In genomic region chr13:51311679-51312255, GRCm38 (mm10) we compare ENCODE assay signal across 9 mouse cellular contexts.
DNase-seq lines count a peak whose midpoint lies in the region; ATAC-seq lines count a peak whose summit lies in the region.
"Had no signal": no experiment of that assay in that cellular context is flagged by ENCODE, and none has a peak within 500 bp of the region (broad histone marks: within the 10 kb centered on the region; RNA-seq: fewer than 3 reads in every experiment).

No protein-coding gene starts in this region.

- no peaks in the 10 kb centered on the region for H3K27me3 ChIP-seq in intestine, embryonic 16.5 days (replicated peaks; ENCODE audit: control insufficient read depth, insufficient read depth, low read length)
- H3K27me3 ChIP-seq in lung, embryonic 15.5 days: no peaks in the 10 kb centered on the region
- H3K27me3 ChIP-seq in forebrain, embryonic 14.5 days (replicated peaks; ENCODE audit: control insufficient read depth, insufficient read depth, low read length): no peaks in the 10 kb centered on the region
- H3K27me3 ChIP-seq: liver, embryonic 13.5 days had no signal

- H3K9ac ChIP-seq in intestine, embryonic 16.5 days (ENCODE audit: low read depth, low read length): no peak overlapping the region
- H3K9ac ChIP-seq in lung, embryonic 15.5 days: no peak overlapping the region
- H3K9ac ChIP-seq in forebrain, embryonic 14.5 days (ENCODE audit: low read length): no peak overlapping the region
- H3K9ac ChIP-seq: liver, embryonic 13.5 days had no signal

- WGBS in intestine, embryonic 16.5 days: 28% methylated on average over 8 of the region's 8 CpGs
- 15% methylated on average over 8 of the region's 8 CpGs for WGBS in lung, embryonic 15.5 days
- 51% methylated on average over 8 of the region's 8 CpGs for WGBS in forebrain, embryonic 14.5 days

- H3K9me3 ChIP-seq in intestine, embryonic 16.5 days (ENCODE audit: control insufficient read depth, low read length): no peaks in the 10 kb centered on the region
- no peaks in the 10 kb centered on the region for H3K9me3 ChIP-seq in lung, embryonic 15.5 days
- no peaks in the 10 kb centered on the region for H3K9me3 ChIP-seq in forebrain, embryonic 14.5 days (replicated peaks; ENCODE audit: control insufficient read depth, low read length)
- H3K9me3 ChIP-seq: liver, embryonic 13.5 days had no signal

- DNase-seq in kidney, adult 11 months: peak; percentile 39
- no peak for DNase-seq in kidney, adult 18-20 months
- DNase-seq in heart, adult 18-20 months: peak; percentile 61 to 78
- DNase-seq in adrenal gland, postnatal 25 days: no peak
- no peak for DNase-seq in thymus, postnatal 14 days
- no peak for DNase-seq in forebrain, embryonic 14.5 days (ENCODE audit: low spot score)
- DNase-seq: liver, embryonic 13.5 days had no signal

- H3K36me3 ChIP-seq in intestine, embryonic 16.5 days (ENCODE audit: control insufficient read depth, insufficient read depth, low read length): no peaks in the 10 kb centered on the region
- H3K36me3 ChIP-seq in lung, embryonic 15.5 days: no peaks in the 10 kb centered on the region
- no peaks in the 10 kb centered on the region for H3K36me3 ChIP-seq in forebrain, embryonic 14.5 days (ENCODE audit: control insufficient read depth, insufficient read depth, low read length)
- H3K36me3 ChIP-seq: liver, embryonic 13.5 days had no signal

- ATAC-seq in intestine, embryonic 16.5 days: peak; percentile 63
- ATAC-seq in lung, embryonic 15.5 days (ENCODE audit: borderline replicate concordance, extremely low read depth, low FRiP score, low TSS enrichment): peak; percentile 49
- no peak for ATAC-seq in forebrain, embryonic 14.5 days

- H3K4me2 ChIP-seq in intestine, embryonic 16.5 days (ENCODE audit: low read depth, low read length): no peak overlapping the region
- H3K4me2 ChIP-seq in lung, embryonic 15.5 days: no peak overlapping the region
- no peak overlapping the region for H3K4me2 ChIP-seq in forebrain, embryonic 14.5 days (ENCODE audit: low read length)
- H3K4me2 ChIP-seq: liver, embryonic 13.5 days had no signal

- H3K27ac ChIP-seq in intestine, embryonic 16.5 days (ENCODE audit: low read length): peak overlapping the region; percentile 63
- H3K27ac ChIP-seq in lung, embryonic 15.5 days: peak overlapping the region; percentile 91
- H3K27ac ChIP-seq in forebrain, embryonic 14.5 days (ENCODE audit: low read depth, low read length): no peak overlapping the region
- H3K27ac ChIP-seq: liver, embryonic 13.5 days had no signal

- peaks cover 33% of the 10 kb centered on the region for H3K4me1 ChIP-seq in intestine, embryonic 16.5 days (ENCODE audit: control insufficient read depth, insufficient read depth, low read length)
- peaks cover 55% of the 10 kb centered on the region for H3K4me1 ChIP-seq in lung, embryonic 15.5 days
- H3K4me1 ChIP-seq in forebrain, embryonic 14.5 days (ENCODE audit: control insufficient read depth, insufficient read depth, low read length): peaks cover 16% of the 10 kb centered on the region

- no peak overlapping the region for H3K4me3 ChIP-seq in intestine, embryonic 16.5 days (ENCODE audit: low read length)
- no peak overlapping the region for H3K4me3 ChIP-seq in lung, embryonic 15.5 days
- no peak overlapping the region for H3K4me3 ChIP-seq in forebrain, embryonic 14.5 days (ENCODE audit: low read depth, low read length)
- H3K4me3 ChIP-seq: liver, embryonic 13.5 days had no signal

Comparison
In these comparisons a context has a peak if more than half of its experiments do, and no peak if none do; other contexts are left out.
1. DNase-seq: peak in kidney, adult 11 months (single experiment) and heart, adult 18-20 months (2 of 2); none in kidney, adult 18-20 months (single experiment), adrenal gland, postnatal 25 days (single experiment), thymus, postnatal 14 days (single experiment) and forebrain, embryonic 14.5 days (single experiment).